Mouse (Mus musculus) limb, embryonic 14.5 days (tissue): Measurements from ENCODE around the gene Trak1. TPM values are rescaled to one million over a fixed set of nuclear protein-coding genes. Genes with fewer than 3 reads are reported as not detected.

ENCODE experiments used
- ATAC-seq: fragments of 200-750 bp; cut with Nextera tagmentation; 2 replicates; pipeline ENCODE4 v1.8.0; 2017; ENCODE audit warnings: low read depth, moderate number of reproducible peaks, moderate TSS enrichment; ENCODE audit not compliant: low FRiP score
- DNase-seq: peaks from one replicate; pipeline ENCODE4 v3.0.0-alpha.2; 2015; ENCODE audit warnings: low spot score
- H3K27ac ChIP-seq: fragments of 300-500 bp; sonication (generic); replicated peaks from 2 replicates; pipeline ENCODE4 v1.5.1; 2014; ENCODE audit warnings: low read depth, mild to moderate bottlenecking, low read length, moderate library complexity, mixed read lengths
- H3K27me3 ChIP-seq: fragments of 300-500 bp; sonication (generic); 2 replicates; pipeline ENCODE4 v1.6.1; 2014; ENCODE audit warnings: low read length, mixed read lengths; ENCODE audit not compliant: control insufficient read depth, insufficient read depth
- H3K36me3 ChIP-seq: fragments of 300-500 bp; sonication (generic); 2 replicates; pipeline ENCODE4 v1.6.1; 2014; ENCODE audit warnings: mild to moderate bottlenecking, low read length, moderate library complexity, mixed read lengths; ENCODE audit not compliant: control insufficient read depth, insufficient read depth
- H3K4me1 ChIP-seq: fragments of 300-500 bp; sonication (generic); 2 replicates; pipeline ENCODE4 v1.6.1; 2014; ENCODE audit warnings: antibody characterized with exemption, low read length, mixed read lengths; ENCODE audit not compliant: control insufficient read depth, insufficient read depth
- H3K4me2 ChIP-seq: fragments of 300-500 bp; sonication (generic); replicated peaks from 2 replicates; pipeline ENCODE4 v1.6.1; 2014; ENCODE audit warnings: low read depth, mild to moderate bottlenecking, low read length, moderate library complexity; ENCODE audit not compliant: severe bottlenecking
- H3K4me3 ChIP-seq: fragments of 300-500 bp; sonication (generic); replicated peaks from 2 replicates; pipeline ENCODE4 v1.5.1; 2014; ENCODE audit warnings: low read length
- H3K9ac ChIP-seq: fragments of 300-500 bp; sonication (generic); 2 replicates; pipeline ENCODE4 v1.6.1; 2014; ENCODE audit warnings: mild to moderate bottlenecking, low read depth, low read length, moderate library complexity; ENCODE audit not compliant: severe bottlenecking
- H3K9me3 ChIP-seq: fragments of 300-500 bp; sonication (generic); 2 replicates; pipeline ENCODE4 v1.6.1; 2016; ENCODE audit warnings: low read length; ENCODE audit not compliant: control insufficient read depth
- POLR2A ChIP-seq: fragments of 200-500 bp; IDR thresholded peaks from 2 replicates; pipeline ENCODE4 v1.8.0; 2012; ENCODE audit warnings: inconsistent platforms, mild to moderate bottlenecking, moderate library complexity, borderline replicate concordance; ENCODE audit not compliant: insufficient read depth, insufficient read length; ENCODE audit errors: extremely low read depth
- WGBS: fragments of 180-500 bp; shearing (Covaris S2); extraction: QIAGEN DNeasy Blood & Tissue Kit; methylation state at CpG from one replicate; pipeline ENCODE4 v1.1.7; 2014; 5-methylcytosine and 5-hydroxymethylcytosine counted together
- polyA plus RNA-seq, 2 experiments: library from polyadenylated mRNA; depleted of rRNA in 1 of 2; stranded (reverse) in 1 of 2; unstranded in 1 of 2; fragments of >200 nt; fragmentation: Nextera tagmentation in 1 of 2; extraction: Ambion mirVana in 1 of 2; gene quantifications; 2 replicates each; pipeline versions ENCODE4 v1.2.1 to v1.2.3; 2012 to 2014

Trak1 gene
- polyA plus RNA-seq, 2 experiments: 20.8 to 31.2 TPM

DNA sequence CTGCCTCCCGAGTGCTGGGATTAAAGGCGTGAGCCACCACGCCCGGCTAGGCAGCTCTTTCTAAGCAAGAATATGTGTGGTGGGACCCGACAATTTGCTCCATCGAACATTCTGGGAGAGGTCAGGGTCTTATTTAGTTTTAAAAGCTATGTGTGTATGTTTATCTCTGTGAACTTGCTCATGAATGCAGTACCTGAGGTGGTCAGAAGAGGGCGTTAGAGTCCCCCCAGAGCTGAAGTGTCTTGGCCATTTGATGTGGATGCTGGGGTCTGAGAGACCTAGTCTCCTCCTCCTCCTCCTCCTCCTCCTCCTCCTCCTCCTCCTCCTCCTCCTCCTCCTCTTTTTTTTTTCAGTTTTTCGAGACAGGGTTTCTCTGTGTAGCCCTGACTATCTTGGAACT, 5.2 kb downstream of the Trak1 start:
- peaks cover 21% of the 10 kb centered on the region for H3K4me1 ChIP-seq
- H3K4me3 ChIP-seq: no peak overlapping the region
- no peak for DNase-seq

DNA sequence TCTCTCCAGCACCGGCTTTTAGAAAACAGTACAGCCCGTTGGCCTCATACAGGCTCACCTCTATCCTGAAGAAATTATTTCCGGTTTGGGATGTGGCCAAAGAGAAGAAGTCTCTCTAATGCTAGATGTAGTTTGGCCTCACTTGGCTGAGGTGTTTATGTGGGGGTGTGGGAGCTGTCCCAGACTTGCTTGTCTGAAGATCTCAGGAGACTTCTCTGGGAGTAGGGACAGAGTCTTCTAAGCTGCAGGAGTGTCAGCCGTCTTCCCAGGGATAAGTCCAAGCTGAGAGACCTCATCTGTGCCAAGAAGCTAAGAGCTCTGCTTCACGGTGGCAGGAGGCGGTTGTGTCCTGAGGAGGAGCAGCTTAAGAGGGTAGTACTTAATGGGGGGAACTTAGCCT, 5.8 kb downstream of the Trak1 start:
- peaks cover 21% of the 10 kb centered on the region for H3K4me1 ChIP-seq
- no peak for TF ChIP-seq POLR2A
- H3K27me3 ChIP-seq: no peaks in the 10 kb centered on the region
- H3K4me2 ChIP-seq: no peak overlapping the region
- WGBS: 68% methylated on average over 6 of the region's 6 CpGs
- no peak overlapping the region for H3K9ac ChIP-seq
- no peak overlapping the region for H3K4me3 ChIP-seq
- DNase-seq: peak; percentile 21
- no peak overlapping the region for H3K27ac ChIP-seq
- no peak for ATAC-seq
- H3K36me3 ChIP-seq: 0 out of 2 replicates have a peak, but pooled peaks cover 4% of the 10 kb centered on the region
- no peaks in the 10 kb centered on the region for H3K9me3 ChIP-seq

More for the DNA sequence above, 5.2 kb downstream of the Trak1 start:
- WGBS: 86% methylated on average over 7 of the region's 8 CpGs
- Histone ChIP-seq H3K27ac (no peak overlapping the region), H3K27me3 (no peaks in the 10 kb centered on the region), H3K9ac (no peak overlapping the region), H3K36me3 (0 out of 2 replicates have a peak, but pooled peaks cover 4% of the 10 kb centered on the region), H3K4me2 (no peak overlapping the region), H3K9me3 (no peaks in the 10 kb centered on the region)
- TF ChIP-seq POLR2A: no peak
- no peak for ATAC-seq

DNA sequence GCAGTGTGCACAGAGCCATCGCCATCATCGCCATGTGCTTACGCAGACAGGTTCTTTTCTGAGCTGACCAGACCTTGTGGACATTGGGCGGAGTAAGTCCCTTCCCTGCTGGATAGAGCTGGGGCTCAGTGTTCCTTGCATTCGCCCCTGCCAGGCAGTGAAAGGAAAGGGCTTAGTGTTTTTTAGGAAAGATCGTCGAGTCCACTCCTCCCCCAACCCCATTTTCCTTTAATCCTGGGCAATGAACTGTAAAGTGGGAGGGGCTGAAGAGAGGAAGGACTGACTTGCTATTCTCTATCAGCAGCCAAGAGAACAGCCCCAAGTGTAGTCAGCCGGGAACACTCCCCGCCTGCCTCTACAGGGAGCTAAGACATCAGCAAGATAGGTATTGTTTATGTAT, 6.4 kb downstream of the Trak1 start:
- no peak for TF ChIP-seq POLR2A
- DNase-seq: no peak
- WGBS: 57% methylated on average over 9 of the region's 9 CpGs

DNA sequence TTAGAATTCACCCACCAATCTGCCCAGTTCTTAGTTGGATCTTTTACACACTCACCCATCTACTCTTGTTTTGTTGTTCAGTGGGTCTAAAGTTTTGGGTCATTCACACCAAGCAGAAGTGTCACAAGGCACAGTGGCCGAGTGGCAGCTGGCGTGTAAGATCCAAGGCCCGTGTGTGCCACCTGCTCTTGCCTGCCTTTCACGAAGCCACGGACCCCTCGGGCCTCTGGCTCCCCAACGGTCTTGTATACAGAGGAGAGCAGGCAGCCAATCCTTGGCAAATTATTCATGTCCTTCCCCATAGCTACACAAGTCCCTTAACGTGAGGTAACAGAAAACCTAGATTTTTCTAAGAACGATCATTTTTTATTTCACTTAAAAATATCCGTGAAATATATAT, 7.2 kb downstream of the Trak1 start:
- no peaks in the 10 kb centered on the region for H3K27me3 ChIP-seq
- no peak for ATAC-seq

More for the DNA sequence above, 6.4 kb downstream of the Trak1 start:
- no peaks in the 10 kb centered on the region for H3K9me3 ChIP-seq
- H3K27me3 ChIP-seq: no peaks in the 10 kb centered on the region
- H3K4me1 ChIP-seq: peaks cover 16% of the 10 kb centered on the region
- H3K36me3 ChIP-seq: 0 out of 2 replicates have a peak, but pooled peaks cover 4% of the 10 kb centered on the region
- no peak for ATAC-seq
- no peak overlapping the region for H3K4me3 ChIP-seq
- H3K27ac ChIP-seq: no peak overlapping the region
- H3K4me2 ChIP-seq: no peak overlapping the region
- H3K9ac ChIP-seq: no peak overlapping the region

DNA sequence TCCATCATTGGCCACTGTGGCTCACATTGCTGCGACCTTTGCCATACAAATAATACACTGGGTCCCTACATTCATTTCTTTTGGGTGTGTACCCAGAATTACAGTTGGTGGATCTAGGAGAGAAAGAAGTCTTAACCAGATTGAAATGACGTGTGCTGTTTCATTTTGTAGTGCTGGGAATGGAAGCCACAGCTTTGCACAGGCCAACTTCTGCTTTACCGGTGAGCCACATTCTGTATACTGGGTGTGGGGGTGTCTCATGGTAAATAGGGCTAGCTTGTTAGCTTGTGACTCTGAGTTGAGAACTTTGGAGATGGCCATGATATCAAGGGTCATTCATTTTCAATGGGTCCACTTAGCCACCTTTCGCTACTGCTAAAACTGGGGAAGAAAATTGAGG, 8.2 kb downstream of the Trak1 start:
- no peaks in the 10 kb centered on the region for H3K4me1 ChIP-seq
- no peak overlapping the region for H3K27ac ChIP-seq
- no peak overlapping the region for H3K4me2 ChIP-seq
- H3K36me3 ChIP-seq: no peaks in the 10 kb centered on the region
- 95% methylated on average over 4 of the region's 4 CpGs for WGBS
- ATAC-seq: no peak
- no peaks in the 10 kb centered on the region for H3K27me3 ChIP-seq
- no peaks in the 10 kb centered on the region for H3K9me3 ChIP-seq
- no peak for TF ChIP-seq POLR2A
- H3K4me3 ChIP-seq: no peak overlapping the region
- no peak overlapping the region for H3K9ac ChIP-seq
- DNase-seq: no peak

More for the DNA sequence above, 7.2 kb downstream of the Trak1 start:
- no peak overlapping the region for H3K4me2 ChIP-seq
- DNase-seq: no peak
- H3K4me3 ChIP-seq: no peak overlapping the region
- no peak overlapping the region for H3K9ac ChIP-seq
- 0 out of 2 replicates have a peak, but pooled peaks cover 2% of the 10 kb centered on the region for H3K36me3 ChIP-seq
- H3K27ac ChIP-seq: no peak overlapping the region
- H3K9me3 ChIP-seq: no peaks in the 10 kb centered on the region
- no peak for TF ChIP-seq POLR2A
- H3K4me1 ChIP-seq: peaks cover 9% of the 10 kb centered on the region
- WGBS: 86% methylated on average over 10 of the region's 10 CpGs

DNA sequence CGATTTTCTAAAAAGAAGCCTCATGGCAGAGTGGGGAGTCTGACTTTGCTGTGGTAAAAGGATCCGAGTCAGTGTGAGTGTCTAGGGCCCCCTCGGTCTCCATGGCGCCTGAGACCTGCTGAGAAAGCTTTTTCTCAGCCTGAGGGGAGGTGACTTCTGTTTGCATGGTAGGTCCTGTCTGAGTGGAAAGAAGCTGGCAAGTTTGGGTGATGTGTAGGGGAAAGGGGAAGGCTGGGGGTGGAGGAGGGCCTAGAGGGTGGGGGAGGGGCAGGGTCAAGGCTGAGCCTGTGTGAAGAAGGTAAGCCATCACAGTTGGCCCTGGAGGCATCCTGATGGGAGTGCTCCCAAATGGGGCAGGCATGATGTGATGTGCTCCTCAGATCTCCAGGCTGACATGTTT, 12.0 kb downstream of the Trak1 start:
- no peak for TF ChIP-seq POLR2A
- ATAC-seq: no peak
- H3K9ac ChIP-seq: no peak overlapping the region
- no peaks in the 10 kb centered on the region for H3K9me3 ChIP-seq
- WGBS: 50% methylated on average over 4 of the region's 4 CpGs
- H3K27me3 ChIP-seq: no peaks in the 10 kb centered on the region
- no peak for DNase-seq
- H3K4me1 ChIP-seq: peaks cover 19% of the 10 kb centered on the region
- no peak overlapping the region for H3K27ac ChIP-seq
- no peak overlapping the region for H3K4me3 ChIP-seq
- no peak overlapping the region for H3K4me2 ChIP-seq
- H3K36me3 ChIP-seq: no peaks in the 10 kb centered on the region
